Mouse (Mus musculus) E14TG2a.4 (cell line): ENCODE results near the gene Casp8ap2.

Experiments used
- CTCF ChIP-seq: conservative IDR thresholded peaks from 2 replicates; pipeline ENCODE4 v1.5.1; 2014; ENCODE audit warnings: low read length
- NANOG ChIP-seq: IDR thresholded peaks from 2 replicates; pipeline ENCODE4 v1.6.1; 2014; ENCODE audit warnings: borderline replicate concordance, low read length, mixed read lengths
- POU5F1 ChIP-seq: IDR thresholded peaks from 2 replicates; pipeline ENCODE4 v1.6.1; 2014; ENCODE audit warnings: low read length, borderline replicate concordance

DNA sequence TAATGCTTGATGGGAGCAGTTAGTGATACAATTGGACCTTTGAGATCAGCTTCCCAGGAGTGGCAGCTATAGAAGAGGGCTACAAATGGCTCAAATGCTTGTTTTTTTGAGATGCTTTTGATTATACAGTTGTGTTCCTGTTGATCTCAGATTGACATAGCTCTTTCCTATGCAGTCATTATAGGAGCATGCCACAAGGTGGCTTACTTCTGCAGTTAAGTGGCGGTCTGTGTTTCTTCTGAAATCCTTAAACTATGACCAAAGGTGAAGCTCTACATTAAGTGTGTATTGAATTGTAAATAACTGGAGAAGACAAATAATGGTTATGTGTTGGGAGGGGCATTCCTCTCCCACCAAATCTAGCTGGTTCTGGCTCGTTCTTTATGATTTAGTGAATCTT lies 54.6 kb downstream of the Casp8ap2 start:
- no peak for TF ChIP-seq CTCF
- no peak for TF ChIP-seq NANOG
- TF ChIP-seq POU5F1: no peak
